Mouse (Mus musculus) frontal cortex, adult 2 months (tissue): Measurements from ENCODE around the gene Morn1. TPM values are rescaled to one million over a fixed set of nuclear protein-coding genes. Genes with fewer than 3 reads are reported as not detected.

ENCODE experiments used
- DNase-seq, 2 experiments: peaks; one replicate each; pipeline ENCODE4 v3.0.0; 2022; ENCODE audit warnings: low spot score in 1 of 2; ENCODE audit errors: extremely low spot score in 1 of 2
- polyA plus RNA-seq: library from polyadenylated mRNA; depleted of rRNA; stranded (reverse); fragments of >200 nt; gene quantifications from 2 replicates; pipeline ENCODE4 v1.2.3, GENCODE M21; 2012

The Morn1 gene
- polyA plus RNA-seq, 1 experiment, result 18.6 TPM

GRCm38 (mm10) chr4:155137891-155138290 lies 51.5 kb downstream of the Morn1 start:
- DNase-seq, result no peak

GRCm38 (mm10) chr4:155138451-155138850 lies 52.1 kb downstream of the Morn1 start:
- DNase-seq, result no peak

GRCm38 (mm10) chr4:155139281-155140045 lies 53.1 kb downstream of the Morn1 start:
- no peak for DNase-seq

- no peak for DNase-seq
These were observed 53.8 kb downstream of the Morn1 start for GRCm38 (mm10) chr4:155140150-155140549.

GRCm38 (mm10) chr4:155140795-155141265 lies 54.5 kb downstream of the Morn1 start:
- DNase-seq, result no peak

- no peak for DNase-seq
These were observed 56.5 kb downstream of the Morn1 start for GRCm38 (mm10) chr4:155142836-155143235.

GRCm38 (mm10) chr4:155143411-155143810 lies 57.0 kb downstream of the Morn1 start:
- no peak for DNase-seq

GRCm38 (mm10) chr4:155143871-155144502 lies 57.6 kb downstream of the Morn1 start:
- peak in 1 of 2 experiments; percentile 71 for DNase-seq

GRCm38 (mm10) chr4:155144548-155145180 lies 58.3 kb downstream of the Morn1 start:
- DNase-seq, result no peak

- DNase-seq, result no peak
These were observed 59.9 kb downstream of the Morn1 start for GRCm38 (mm10) chr4:155146107-155146823.

- DNase-seq, result no peak
These were observed 62.1 kb downstream of the Morn1 start for GRCm38 (mm10) chr4:155148453-155148852.

- no peak for DNase-seq
These were observed 62.7 kb downstream of the Morn1 start for GRCm38 (mm10) chr4:155148910-155149698.

GRCm38 (mm10) chr4:155149941-155150275 lies 63.5 kb downstream of the Morn1 start:
- no peak for DNase-seq

GRCm38 (mm10) chr4:155150276-155151113 lies 64.1 kb downstream of the Morn1 start:
- DNase-seq, result peak in 1 of 2 experiments; percentile 63

GRCm38 (mm10) chr4:155151221-155151788 lies 64.9 kb downstream of the Morn1 start:
- DNase-seq, result no peak

- DNase-seq, result no peak
These were observed 65.5 kb downstream of the Morn1 start for GRCm38 (mm10) chr4:155151845-155152244.

GRCm38 (mm10) chr4:155152476-155152875 lies 66.1 kb downstream of the Morn1 start:
- DNase-seq, result no peak

- DNase-seq, result no peak
These were observed 67.2 kb downstream of the Morn1 start for GRCm38 (mm10) chr4:155153389-155154072.
